Mouse (Mus musculus): ENCODE results near the gene Antxr2. TPM values are rescaled to one million over a fixed set of nuclear protein-coding genes. Genes with fewer than 3 reads are reported as not detected.

The Antxr2 gene
- polyA plus RNA-seq, 1 experiment = 2.4 TPM

GRCm38 (mm10) chr5:98032803-98033420 is 2.1 kb upstream of the Antxr2 start:
- DNase-seq = peak; percentile 9
- no peaks in the 10 kb centered on the region for H3K27me3 ChIP-seq (replicated peaks; ENCODE audit: control insufficient read depth, insufficient read depth, low read length)
- H3K4me1 ChIP-seq (ENCODE audit: control insufficient read depth, insufficient read depth, low read length) = no peaks in the 10 kb centered on the region
- no peak overlapping the region for H3K27ac ChIP-seq (ENCODE audit: insufficient read depth, low read depth, low read length)
- H3K36me3 ChIP-seq (ENCODE audit: control insufficient read depth, insufficient read depth, low read length) = no peaks in the 10 kb centered on the region
- WGBS = 79% methylated on average over 7 of the region's 7 CpGs
- no peak for TF ChIP-seq CTCF (conservative IDR thresholded peaks at IDR 0.05; ENCODE audit: insufficient read depth, insufficient read length, low read depth, low read length)
- no peak for TF ChIP-seq POLR2A (IDR thresholded peaks at IDR 0.05; ENCODE audit: low read depth, low read length)
- no peak overlapping the region for H3K4me3 ChIP-seq (ENCODE audit: insufficient read depth, low read depth, low read length)

DNA sequence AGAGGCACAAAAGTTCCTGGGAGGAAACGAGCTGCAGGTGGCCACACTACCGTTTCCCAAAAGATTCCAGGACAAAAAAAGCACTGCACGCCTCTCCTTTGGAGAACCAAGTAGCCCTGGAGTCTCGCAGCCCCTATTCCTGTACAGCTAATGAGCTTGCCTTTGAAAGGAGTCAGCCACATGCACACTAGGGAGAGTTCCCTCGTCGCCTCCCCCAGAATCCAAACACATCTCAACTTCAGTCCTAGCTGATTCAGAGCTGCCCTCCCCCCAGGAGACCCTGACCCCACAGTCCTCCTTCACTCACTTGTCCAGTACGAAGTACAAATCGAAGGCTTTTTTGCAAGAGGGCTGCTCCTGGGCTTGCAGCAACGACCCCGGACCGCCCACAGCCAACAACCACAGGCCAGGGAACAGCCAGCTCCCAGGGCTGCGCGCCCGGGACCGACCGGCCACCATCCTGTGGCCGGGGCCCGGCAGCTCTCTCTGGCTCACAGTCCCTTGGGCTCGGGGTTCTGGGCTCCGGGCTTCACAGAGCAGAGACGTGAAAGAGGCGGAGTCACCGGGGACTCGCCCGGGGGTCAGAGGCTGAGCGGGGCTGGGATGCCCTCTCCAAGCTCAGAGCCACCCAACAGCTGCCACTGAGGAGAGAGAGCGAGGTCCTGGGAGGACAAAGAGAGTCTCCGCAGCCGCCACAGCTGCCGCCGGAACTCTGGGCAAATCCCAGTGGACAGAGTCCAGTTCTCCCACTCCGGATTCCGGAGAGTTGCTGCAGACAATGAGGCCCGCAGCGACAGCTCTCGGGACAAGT is 547 bp downstream of the Antxr2 start:
- peak overlapping the region; percentile 95 for H3K4me3 ChIP-seq (ENCODE audit: insufficient read depth, low read depth, low read length)
- WGBS = 3% methylated on average over 36 of the region's 36 CpGs
- TF ChIP-seq CTCF (conservative IDR thresholded peaks at IDR 0.05; ENCODE audit: insufficient read depth, insufficient read length, low read depth, low read length) (no peak), POLR2A (IDR thresholded peaks at IDR 0.05; ENCODE audit: low read depth, low read length) (no peak)
- peak overlapping the region; percentile 56; the same call in 1 of the 2 replicates for H3K27ac ChIP-seq (ENCODE audit: insufficient read depth, low read depth, low read length)
- H3K27me3 ChIP-seq (replicated peaks; ENCODE audit: control insufficient read depth, insufficient read depth, low read length) = no peaks in the 10 kb centered on the region
- H3K4me1 ChIP-seq (ENCODE audit: control insufficient read depth, insufficient read depth, low read length) = no peaks in the 10 kb centered on the region
- no peaks in the 10 kb centered on the region for H3K36me3 ChIP-seq (ENCODE audit: control insufficient read depth, insufficient read depth, low read length)
- DNase-seq = peak; percentile 56

- Histone ChIP-seq H3K27ac (ENCODE audit: insufficient read depth, low read depth, low read length) (no peak overlapping the region), H3K4me1 (ENCODE audit: control insufficient read depth, insufficient read depth, low read length) (no peaks in the 10 kb centered on the region), H3K27me3 (replicated peaks; ENCODE audit: control insufficient read depth, insufficient read depth, low read length) (no peaks in the 10 kb centered on the region), H3K4me3 (ENCODE audit: insufficient read depth, low read depth, low read length) (no peak overlapping the region), H3K36me3 (ENCODE audit: control insufficient read depth, insufficient read depth, low read length) (no peaks in the 10 kb centered on the region; the same call in 1 of the 2 replicates)
- TF ChIP-seq CTCF (conservative IDR thresholded peaks at IDR 0.05; ENCODE audit: insufficient read depth, insufficient read length, low read depth, low read length) (no peak), POLR2A (IDR thresholded peaks at IDR 0.05; ENCODE audit: low read depth, low read length) (no peak)
- 67% methylated on average over 8 of the region's 8 CpGs for WGBS
- no peak for DNase-seq
Observed at GRCm38 (mm10) chr5:98027688-98028389, 3.0 kb downstream of the Antxr2 start.

- Histone ChIP-seq H3K4me1 (ENCODE audit: control insufficient read depth, insufficient read depth, low read length) (no peaks in the 10 kb centered on the region), H3K36me3 (ENCODE audit: control insufficient read depth, insufficient read depth, low read length) (no peaks in the 10 kb centered on the region; the same call in 1 of the 2 replicates), H3K27me3 (replicated peaks; ENCODE audit: control insufficient read depth, insufficient read depth, low read length) (no peaks in the 10 kb centered on the region), H3K4me3 (ENCODE audit: insufficient read depth, low read depth, low read length) (no peak overlapping the region), H3K27ac (ENCODE audit: insufficient read depth, low read depth, low read length) (no peak overlapping the region)
- no peak for DNase-seq
- WGBS = 99% methylated on average over 2 of the region's 2 CpGs
- TF ChIP-seq POLR2A (IDR thresholded peaks at IDR 0.05; ENCODE audit: low read depth, low read length) = no peak
- no peak for TF ChIP-seq CTCF (conservative IDR thresholded peaks at IDR 0.05; ENCODE audit: insufficient read depth, insufficient read length, low read depth, low read length)
Observed at GRCm38 (mm10) chr5:98025921-98026320, 4.9 kb downstream of the Antxr2 start.

DNA sequence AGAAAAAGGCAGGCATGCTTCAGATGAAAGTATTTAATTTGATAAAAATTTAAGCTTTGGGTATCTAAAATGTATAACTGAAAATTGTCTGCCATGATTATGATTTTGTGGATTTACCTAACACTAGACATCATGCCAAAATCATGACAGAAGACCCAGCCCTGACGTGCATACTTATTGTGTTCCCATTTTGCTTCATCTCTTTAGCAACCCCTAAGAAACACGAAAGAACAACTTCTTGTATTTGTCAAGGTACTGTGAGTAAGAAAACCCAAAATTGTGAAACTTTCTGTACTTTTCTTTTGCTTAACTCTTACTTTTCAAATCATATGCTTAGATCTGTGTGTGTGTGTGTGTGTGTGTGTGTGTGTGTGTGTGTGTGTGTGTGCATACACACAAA is 6.3 kb downstream of the Antxr2 start:
- H3K27me3 ChIP-seq (replicated peaks; ENCODE audit: control insufficient read depth, insufficient read depth, low read length) = no peaks in the 10 kb centered on the region
- no peak overlapping the region for H3K27ac ChIP-seq (ENCODE audit: insufficient read depth, low read depth, low read length)
- WGBS = 99% methylated on average over 2 of the region's 2 CpGs
- H3K4me1 ChIP-seq (ENCODE audit: control insufficient read depth, insufficient read depth, low read length) = no peaks in the 10 kb centered on the region
- no peak overlapping the region for H3K4me3 ChIP-seq (ENCODE audit: insufficient read depth, low read depth, low read length)
- DNase-seq = no peak
- no peaks in the 10 kb centered on the region; the same call in 1 of the 2 replicates for H3K36me3 ChIP-seq (ENCODE audit: control insufficient read depth, insufficient read depth, low read length)
- no peak for TF ChIP-seq CTCF (conservative IDR thresholded peaks at IDR 0.05; ENCODE audit: insufficient read depth, insufficient read length, low read depth, low read length)

DNA sequence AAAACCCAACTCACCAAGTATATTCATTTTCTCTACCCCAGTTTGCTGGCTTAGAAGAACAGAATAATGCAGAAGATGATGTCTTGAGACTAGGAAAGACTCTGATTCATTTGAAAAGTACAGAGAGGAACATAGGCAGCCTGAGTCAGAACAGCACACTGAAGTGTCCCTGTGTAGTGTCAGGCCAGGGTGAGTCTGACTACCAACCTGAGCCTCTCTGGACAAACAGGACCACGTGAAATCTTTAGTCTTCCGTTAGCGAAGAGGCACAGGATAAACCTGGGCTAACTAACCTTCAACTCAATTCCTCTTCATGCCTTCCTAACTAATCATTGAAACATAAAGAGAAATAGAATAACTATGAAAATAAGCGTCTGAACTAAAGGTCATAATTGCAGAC is 9.3 kb downstream of the Antxr2 start:
- TF ChIP-seq CTCF (conservative IDR thresholded peaks at IDR 0.05; ENCODE audit: insufficient read depth, insufficient read length, low read depth, low read length) = no peak
- TF ChIP-seq POLR2A (IDR thresholded peaks at IDR 0.05; ENCODE audit: low read depth, low read length) = no peak
- no peak overlapping the region for H3K27ac ChIP-seq (ENCODE audit: insufficient read depth, low read depth, low read length)
- H3K27me3 ChIP-seq (replicated peaks; ENCODE audit: control insufficient read depth, insufficient read depth, low read length) = no peaks in the 10 kb centered on the region
- H3K4me1 ChIP-seq (ENCODE audit: control insufficient read depth, insufficient read depth, low read length) = no peaks in the 10 kb centered on the region
- 92% methylated on average over 4 of the region's 4 CpGs for WGBS
- H3K4me3 ChIP-seq (ENCODE audit: insufficient read depth, low read depth, low read length) = no peak overlapping the region
- no peak for DNase-seq
- H3K36me3 ChIP-seq (ENCODE audit: control insufficient read depth, insufficient read depth, low read length) = no peaks in the 10 kb centered on the region; the same call in 1 of the 2 replicates

DNA sequence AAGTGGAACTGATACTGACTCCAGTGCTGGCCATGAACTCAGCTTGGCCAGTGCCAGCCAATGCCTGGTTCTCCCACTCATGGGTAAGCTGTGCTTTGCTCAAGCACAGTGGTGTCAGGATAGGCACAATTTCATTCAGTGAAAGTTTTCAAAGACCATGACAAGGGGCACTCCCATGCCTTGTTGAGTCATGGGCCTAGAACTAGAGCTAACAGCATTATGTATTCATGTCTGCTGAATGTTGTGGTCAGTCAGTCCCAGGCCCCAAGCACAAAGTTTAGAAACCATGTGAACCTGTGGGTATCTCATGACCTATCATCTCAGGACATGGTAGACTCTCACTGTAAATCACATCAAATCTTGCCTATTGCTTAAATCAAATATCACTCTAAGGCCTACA is 10.2 kb downstream of the Antxr2 start:
- TF ChIP-seq CTCF (conservative IDR thresholded peaks at IDR 0.05; ENCODE audit: insufficient read depth, insufficient read length, low read depth, low read length) (no peak), POLR2A (IDR thresholded peaks at IDR 0.05; ENCODE audit: low read depth, low read length) (no peak)
- DNase-seq = no peak
- no peaks in the 10 kb centered on the region; the same call in 1 of the 2 replicates for H3K36me3 ChIP-seq (ENCODE audit: control insufficient read depth, insufficient read depth, low read length)
- no peaks in the 10 kb centered on the region for H3K27me3 ChIP-seq (replicated peaks; ENCODE audit: control insufficient read depth, insufficient read depth, low read length)
- H3K27ac ChIP-seq (ENCODE audit: insufficient read depth, low read depth, low read length) = no peak overlapping the region
- H3K4me3 ChIP-seq (ENCODE audit: insufficient read depth, low read depth, low read length) = no peak overlapping the region
- no peaks in the 10 kb centered on the region for H3K4me1 ChIP-seq (ENCODE audit: control insufficient read depth, insufficient read depth, low read length)

Data from kidney, adult 2 months (tissue).